Mouse (Mus musculus) kidney, embryonic 14.5 days (tissue): ENCODE measurements around the gene Flt3l. TPM values are rescaled to one million over a fixed set of nuclear protein-coding genes. Genes with fewer than 3 reads are reported as not detected.

Experiments used
- ATAC-seq: fragments of 200-750 bp; cut with Nextera tagmentation; 2 replicates; pipeline ENCODE4 v1.8.0; 2017; ENCODE audit warnings: moderate number of reproducible peaks, mild to moderate bottlenecking, moderate TSS enrichment, moderate library complexity; ENCODE audit not compliant: low FRiP score, low TSS enrichment
- H3K27ac ChIP-seq: fragments of 300-500 bp; sonication (generic); 2 replicates; pipeline ENCODE4 v1.5.1; 2014; ENCODE audit warnings: low read depth, mild to moderate bottlenecking, low read length, moderate library complexity, mixed read lengths
- H3K27me3 ChIP-seq: fragments of 300-500 bp; sonication (generic); 2 replicates; pipeline ENCODE4 v1.6.1; 2014; ENCODE audit warnings: mild to moderate bottlenecking, low read length; ENCODE audit not compliant: control insufficient read depth, insufficient read depth
- H3K36me3 ChIP-seq: fragments of 300-500 bp; sonication (generic); 2 replicates; pipeline ENCODE4 v1.6.1; 2014; ENCODE audit warnings: low read length, mixed read lengths; ENCODE audit not compliant: control insufficient read depth, insufficient read depth
- H3K4me1 ChIP-seq: fragments of 300-500 bp; sonication (generic); 2 replicates; pipeline ENCODE4 v1.6.1; 2014; ENCODE audit warnings: low read length, mixed read lengths; ENCODE audit not compliant: control insufficient read depth, insufficient read depth
- H3K4me2 ChIP-seq: fragments of 300-500 bp; sonication (generic); replicated peaks from 2 replicates; pipeline ENCODE4 v1.6.1; 2014; ENCODE audit warnings: low read depth, mild to moderate bottlenecking, low read length
- H3K4me3 ChIP-seq: fragments of 300-500 bp; sonication (generic); 2 replicates; pipeline ENCODE4 v1.5.1; 2014; ENCODE audit warnings: mild to moderate bottlenecking, low read length
- H3K9ac ChIP-seq: fragments of 300-500 bp; sonication (generic); 2 replicates; pipeline ENCODE4 v1.6.1; 2014; ENCODE audit warnings: low read depth, mild to moderate bottlenecking, low read length, moderate library complexity
- H3K9me3 ChIP-seq: fragments of 300-500 bp; sonication (generic); 2 replicates; pipeline ENCODE4 v1.6.1; 2016; ENCODE audit warnings: low read length; ENCODE audit not compliant: control insufficient read depth
- WGBS: fragments of 180-500 bp; shearing (Covaris S2); extraction: QIAGEN DNeasy Blood & Tissue Kit; methylation state at CpG from one replicate; pipeline ENCODE4 v1.1.7; 2014; 5-methylcytosine and 5-hydroxymethylcytosine counted together
- polyA plus RNA-seq: library from polyadenylated mRNA; unstranded; fragments of >200 nt; fragmentation: Nextera tagmentation; extraction: Ambion mirVana; gene quantifications from 2 replicates; pipeline ENCODE4 v1.2.1, GENCODE M21; 2014

Flt3l gene
- polyA plus RNA-seq, result 1.0 and 1.3 TPM in 2 replicates

- no peak within 1 kb of the TSS for H3K27ac ChIP-seq
- H3K4me2 ChIP-seq, result peak within 1 kb of the TSS; percentile 67
- 0 out of 2 replicates have a peak, but pooled peaks cover 6% of the 10 kb centered on the region for H3K27me3 ChIP-seq
- peaks cover 4% of the 10 kb centered on the region; the same call in 1 of the 2 replicates for H3K4me1 ChIP-seq
- H3K9ac ChIP-seq, result peak within 1 kb of the TSS; percentile 63
- H3K36me3 ChIP-seq, result no peaks in the 10 kb centered on the region
- WGBS, result 3% methylated on average over 29 of the region's 29 CpGs
- ATAC-seq, result peak; percentile 87
- H3K4me3 ChIP-seq, result peak within 1 kb of the TSS; percentile 49
- no peaks in the 10 kb centered on the region for H3K9me3 ChIP-seq
Observed at GRCm38 (mm10) chr7:45135993-45136567, at the start of gene Flt3l, which contains the start of gene Gm45713. TSS of gene Flt3l (minus strand) at chr7:45136432. TSS of gene Gm45713 (minus strand) at chr7:45136231.

GRCm38 (mm10) chr7:45185921-45186320, 49.7 kb upstream of the Flt3l start:
- Histone ChIP-seq H3K27me3 (peaks cover 66% of the 10 kb centered on the region), H3K9me3 (no peaks in the 10 kb centered on the region), H3K9ac (no peak overlapping the region), H3K4me2 (no peak overlapping the region), H3K36me3 (no peaks in the 10 kb centered on the region), H3K27ac (no peak overlapping the region), H3K4me3 (no peak overlapping the region), H3K4me1 (peaks cover 5% of the 10 kb centered on the region; the same call in 1 of the 2 replicates)
- no peak for ATAC-seq
- 76% methylated on average over 7 of the region's 7 CpGs for WGBS

GRCm38 (mm10) chr7:45183672-45184071, 47.4 kb upstream of the Flt3l start:
- peaks cover 5% of the 10 kb centered on the region; the same call in 1 of the 2 replicates for H3K4me1 ChIP-seq
- ATAC-seq, result no peak
- peaks cover 74% of the 10 kb centered on the region for H3K27me3 ChIP-seq

GRCm38 (mm10) chr7:45182606-45183005, 46.4 kb upstream of the Flt3l start:
- H3K36me3 ChIP-seq, result no peaks in the 10 kb centered on the region
- 8% methylated on average over 11 of the region's 11 CpGs for WGBS
- ATAC-seq, result peak; percentile 64
- H3K27me3 ChIP-seq, result peaks cover 83% of the 10 kb centered on the region
- H3K9ac ChIP-seq, result peak overlapping the region; percentile 13; the same call in 1 of the 2 replicates
- no peaks in the 10 kb centered on the region for H3K9me3 ChIP-seq
- H3K4me2 ChIP-seq, result peak overlapping the region; percentile 38
- H3K27ac ChIP-seq, result no peak overlapping the region
- peak overlapping the region; percentile 20 for H3K4me3 ChIP-seq
- peaks cover 5% of the 10 kb centered on the region; the same call in 1 of the 2 replicates for H3K4me1 ChIP-seq

More at GRCm38 (mm10) chr7:45183672-45184071, 47.4 kb upstream of the Flt3l start:
- Histone ChIP-seq H3K4me2 (no peak overlapping the region), H3K9me3 (no peaks in the 10 kb centered on the region), H3K9ac (no peak overlapping the region), H3K4me3 (no peak overlapping the region), H3K27ac (no peak overlapping the region), H3K36me3 (no peaks in the 10 kb centered on the region)
- 74% methylated on average over 7 of the region's 7 CpGs for WGBS

- ATAC-seq, result peak; percentile 89
- H3K36me3 ChIP-seq, result no peaks in the 10 kb centered on the region
- peak overlapping the region; percentile 20 for H3K4me3 ChIP-seq
- peaks cover 87% of the 10 kb centered on the region for H3K27me3 ChIP-seq
- no peak overlapping the region for H3K27ac ChIP-seq
- no peaks in the 10 kb centered on the region for H3K9me3 ChIP-seq
- H3K9ac ChIP-seq, result peak overlapping the region; percentile 13; the same call in 1 of the 2 replicates
- under 1% methylated on average over 34 of the region's 34 CpGs for WGBS
- H3K4me1 ChIP-seq, result peaks cover 5% of the 10 kb centered on the region; the same call in 1 of the 2 replicates
- peak overlapping the region; percentile 38 for H3K4me2 ChIP-seq
Observed at GRCm38 (mm10) chr7:45182199-45182601, 46.0 kb upstream of the Flt3l start.

GRCm38 (mm10) chr7:45181540-45181939, 45.3 kb upstream of the Flt3l start:
- Histone ChIP-seq H3K9me3 (no peaks in the 10 kb centered on the region), H3K4me3 (peak overlapping the region; percentile 1; the same call in 1 of the 2 replicates), H3K4me1 (peaks cover 5% of the 10 kb centered on the region; the same call in 1 of the 2 replicates), H3K9ac (no peak overlapping the region), H3K4me2 (no peak overlapping the region), H3K36me3 (no peaks in the 10 kb centered on the region), H3K27me3 (peaks cover 92% of the 10 kb centered on the region), H3K27ac (no peak overlapping the region)
- ATAC-seq, result no peak
- 5% methylated on average over 29 of the region's 35 CpGs for WGBS

GRCm38 (mm10) chr7:45180896-45181477, 44.8 kb upstream of the Flt3l start, which contains the start of gene Pth2:
TSS of gene Pth2 (plus strand) at chr7:45180995.
- Histone ChIP-seq H3K27ac (no peak within 1 kb of the TSS), H3K4me3 (peak within 1 kb of the TSS; percentile 1; the same call in 1 of the 2 replicates), H3K4me1 (peaks cover 9% of the 10 kb centered on the region; the same call in 1 of the 2 replicates), H3K36me3 (no peaks in the 10 kb centered on the region), H3K4me2 (no peak within 1 kb of the TSS), H3K27me3 (peaks cover 92% of the 10 kb centered on the region), H3K9ac (no peak within 1 kb of the TSS), H3K9me3 (no peaks in the 10 kb centered on the region)
- ATAC-seq, result no peak
- WGBS, result 15% methylated on average over 20 of the region's 20 CpGs

GRCm38 (mm10) chr7:45179469-45179868, 43.2 kb upstream of the Flt3l start, which contains the start of gene Gfy:
TSS of gene Gfy (minus strand) at chr7:45179569.
- no peaks in the 10 kb centered on the region for H3K36me3 ChIP-seq
- H3K9ac ChIP-seq, result no peak within 1 kb of the TSS
- no peak for ATAC-seq
- H3K27ac ChIP-seq, result no peak within 1 kb of the TSS
- H3K4me3 ChIP-seq, result no peak within 1 kb of the TSS
- H3K4me1 ChIP-seq, result peaks cover 9% of the 10 kb centered on the region; the same call in 1 of the 2 replicates
- no peak within 1 kb of the TSS for H3K4me2 ChIP-seq
- 28% methylated on average over 7 of the region's 7 CpGs for WGBS
- H3K27me3 ChIP-seq, result peaks cover 97% of the 10 kb centered on the region
- no peaks in the 10 kb centered on the region for H3K9me3 ChIP-seq

GRCm38 (mm10) chr7:45178550-45178949, 42.3 kb upstream of the Flt3l start:
- ATAC-seq, result no peak
- H3K9ac ChIP-seq, result no peak overlapping the region
- H3K27me3 ChIP-seq, result peaks cover 95% of the 10 kb centered on the region
- no peak overlapping the region for H3K4me3 ChIP-seq
- no peaks in the 10 kb centered on the region for H3K9me3 ChIP-seq
- H3K36me3 ChIP-seq, result no peaks in the 10 kb centered on the region
- no peak overlapping the region for H3K4me2 ChIP-seq
- no peak overlapping the region for H3K27ac ChIP-seq
- 25% methylated on average over 7 of the region's 7 CpGs for WGBS
- peaks cover 9% of the 10 kb centered on the region; the same call in 1 of the 2 replicates for H3K4me1 ChIP-seq
